Mouse (Mus musculus): ENCODE results near the gene Il31ra.

Il31ra gene

DNA sequence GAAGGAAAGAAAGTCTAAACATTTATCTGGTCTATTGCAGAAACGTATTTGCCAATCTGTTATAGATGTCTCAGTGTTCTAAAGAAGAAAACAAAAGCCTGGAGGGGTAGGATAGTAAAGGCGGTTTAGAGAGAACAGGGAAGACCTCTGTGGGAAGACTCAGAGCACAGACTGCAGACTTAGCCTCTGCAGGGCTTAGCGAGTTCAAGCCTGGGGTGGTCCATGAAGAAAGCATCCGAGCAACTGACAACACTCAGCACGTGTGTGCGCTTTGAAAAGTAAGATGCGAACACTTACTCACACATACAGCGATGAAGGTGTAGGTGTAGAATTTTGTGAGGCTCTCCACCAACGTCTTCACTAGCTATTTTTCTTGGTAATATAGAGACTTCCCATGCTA is 123.0 kb downstream of the Il31ra start:
- no peak for DNase-seq (ENCODE audit: extremely low spot score, low read depth, low spot score)
